Mouse (Mus musculus) liver, embryonic 14.5 days (tissue): Measurements from ENCODE around the gene Gm8439.

ENCODE experiments used
- CTCF ChIP-seq: IDR thresholded peaks from 2 replicates; pipeline ENCODE4 v1.5.1; 2016; ENCODE audit warnings: antibody characterized with exemption, low read depth, control low read depth
- EP300 ChIP-seq: IDR thresholded peaks from 2 replicates; pipeline ENCODE4 v1.6.1; 2016; ENCODE audit warnings: antibody characterized with exemption, low read depth

GRCm38 (mm10) chr4:120580894-120581293 is 7.7 kb upstream of the Gm8439 start:
- no peak for TF ChIP-seq CTCF
- TF ChIP-seq EP300 = no peak
